Mouse (Mus musculus) lung, embryonic 15.5 days (tissue): ENCODE data around the gene Pvr. TPM values are rescaled to one million over a fixed set of nuclear protein-coding genes. Genes with fewer than 3 reads are reported as not detected.
A peak's percentile ranks its signal among the peaks of the same experiment; 100 is the strongest.

Source experiments
- ATAC-seq: fragments of 200-750 bp; cut with Nextera tagmentation; 2 replicates; pipeline ENCODE4 v1.8.0; 2017; ENCODE audit warnings: moderate number of reproducible peaks, borderline replicate concordance; ENCODE audit not compliant: low FRiP score, low TSS enrichment; ENCODE audit errors: extremely low read depth
- H3K27ac ChIP-seq: fragments of 300-500 bp; sonication (generic); 2 replicates; pipeline ENCODE4 v1.5.1; 2015; ENCODE audit warnings: moderate library complexity, mild to moderate bottlenecking, inconsistent platforms
- H3K27me3 ChIP-seq: fragments of 300-500 bp; sonication (generic); 2 replicates; pipeline ENCODE4 v1.6.1; 2015; ENCODE audit warnings: inconsistent platforms
- H3K36me3 ChIP-seq: fragments of 300-500 bp; sonication (generic); 2 replicates; pipeline ENCODE4 v1.6.1; 2015; ENCODE audit warnings: inconsistent platforms
- H3K4me1 ChIP-seq: fragments of 300-500 bp; sonication (generic); 2 replicates; pipeline ENCODE4 v1.6.1; 2015; ENCODE audit warnings: inconsistent platforms
- H3K4me2 ChIP-seq: fragments of 300-500 bp; sonication (generic); 2 replicates; pipeline ENCODE4 v1.6.1; 2015; ENCODE audit warnings: inconsistent platforms, mild to moderate bottlenecking, moderate library complexity
- H3K4me3 ChIP-seq: fragments of 300-500 bp; sonication (generic); 2 replicates; pipeline ENCODE4 v1.5.1; 2015; ENCODE audit warnings: mild to moderate bottlenecking, inconsistent platforms
- H3K9ac ChIP-seq: fragments of 300-500 bp; sonication (generic); 2 replicates; pipeline ENCODE4 v1.6.1; 2015; ENCODE audit warnings: inconsistent platforms
- H3K9me3 ChIP-seq: fragments of 300-500 bp; sonication (generic); 2 replicates; pipeline ENCODE4 v1.6.1; 2016; ENCODE audit warnings: inconsistent platforms
- WGBS: fragments of 180-500 bp; shearing (Covaris S2); methylation state at CpG from one replicate; pipeline ENCODE4 v1.1.7; 2015; 5-methylcytosine and 5-hydroxymethylcytosine counted together
- polyA plus RNA-seq: library from polyadenylated mRNA; unstranded; fragments of >200 nt; fragmentation: Nextera tagmentation; extraction: Ambion mirVana; gene quantifications from 2 replicates; pipeline ENCODE4 v1.2.1, GENCODE M21; 2015

Gene Pvr
- polyA plus RNA-seq, 1 experiment from 2014 or later = 22.5 TPM

GRCm38 (mm10) chr7:19910421-19911291 is 10.3 kb downstream of the Pvr start:
- Histone ChIP-seq H3K4me1 (no peaks in the 10 kb centered on the region), H3K4me3 (no peak overlapping the region), H3K9ac (no peak overlapping the region), H3K36me3 (peaks cover 69% of the 10 kb centered on the region), H3K9me3 (no peaks in the 10 kb centered on the region), H3K27ac (no peak overlapping the region), H3K4me2 (no peak overlapping the region), H3K27me3 (no peaks in the 10 kb centered on the region)
- peak; percentile 66; the same call in 1 of the 2 replicates for ATAC-seq
- 50% methylated on average over 21 of the region's 21 CpGs for WGBS

- Histone ChIP-seq H3K27me3 (no peaks in the 10 kb centered on the region), H3K36me3 (no peaks in the 10 kb centered on the region), H3K27ac (no peak overlapping the region), H3K4me3 (no peak overlapping the region), H3K9me3 (no peaks in the 10 kb centered on the region), H3K4me2 (no peak overlapping the region), H3K9ac (no peak overlapping the region), H3K4me1 (no peaks in the 10 kb centered on the region)
- WGBS = 48% methylated on average over 8 of the region's 8 CpGs
- no peak for ATAC-seq
Observed at GRCm38 (mm10) chr7:19889881-19890280, 31.1 kb downstream of the Pvr start.

GRCm38 (mm10) chr7:19887849-19888248 is 33.1 kb downstream of the Pvr start, which contains the start of gene Ceacam19:
Ceacam19 (minus strand) TSS chr7:19887965.
- no peaks in the 10 kb centered on the region for H3K9me3 ChIP-seq
- no peaks in the 10 kb centered on the region for H3K4me1 ChIP-seq
- H3K27ac ChIP-seq = no peak within 1 kb of the TSS
- ATAC-seq = no peak
- no peak within 1 kb of the TSS for H3K4me2 ChIP-seq
- H3K9ac ChIP-seq = no peak within 1 kb of the TSS
- H3K27me3 ChIP-seq = no peaks in the 10 kb centered on the region
- no peaks in the 10 kb centered on the region for H3K36me3 ChIP-seq
- 54% methylated on average over 7 of the region's 7 CpGs for WGBS
- H3K4me3 ChIP-seq = no peak within 1 kb of the TSS

DNA sequence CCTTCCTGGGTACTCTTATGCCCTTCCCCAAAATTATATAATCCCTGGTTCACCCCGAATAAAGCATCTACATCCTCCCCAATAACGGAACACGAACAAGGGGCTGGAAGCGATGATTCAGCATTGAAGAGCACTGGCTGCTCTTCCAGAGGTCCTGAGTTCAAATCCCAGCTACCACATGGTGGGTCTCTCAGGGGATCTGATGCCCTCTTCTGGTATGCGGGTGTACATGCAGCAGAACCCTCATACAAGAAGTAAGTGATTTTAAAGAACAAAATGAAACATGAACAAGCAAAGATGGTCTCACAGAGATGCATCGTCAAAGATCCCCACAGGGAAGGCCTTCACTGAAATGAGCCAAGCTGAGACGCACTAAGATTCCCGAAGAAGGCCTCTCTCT is 40.2 kb downstream of the Pvr start:
- Histone ChIP-seq H3K36me3 (no peaks in the 10 kb centered on the region), H3K4me3 (no peak overlapping the region), H3K4me2 (no peak overlapping the region), H3K9ac (no peak overlapping the region), H3K9me3 (no peaks in the 10 kb centered on the region), H3K4me1 (peaks cover 5% of the 10 kb centered on the region; the same call in 1 of the 2 replicates), H3K27ac (no peak overlapping the region), H3K27me3 (no peaks in the 10 kb centered on the region)
- ATAC-seq = no peak
- WGBS = 74% methylated on average over 8 of the region's 8 CpGs

DNA sequence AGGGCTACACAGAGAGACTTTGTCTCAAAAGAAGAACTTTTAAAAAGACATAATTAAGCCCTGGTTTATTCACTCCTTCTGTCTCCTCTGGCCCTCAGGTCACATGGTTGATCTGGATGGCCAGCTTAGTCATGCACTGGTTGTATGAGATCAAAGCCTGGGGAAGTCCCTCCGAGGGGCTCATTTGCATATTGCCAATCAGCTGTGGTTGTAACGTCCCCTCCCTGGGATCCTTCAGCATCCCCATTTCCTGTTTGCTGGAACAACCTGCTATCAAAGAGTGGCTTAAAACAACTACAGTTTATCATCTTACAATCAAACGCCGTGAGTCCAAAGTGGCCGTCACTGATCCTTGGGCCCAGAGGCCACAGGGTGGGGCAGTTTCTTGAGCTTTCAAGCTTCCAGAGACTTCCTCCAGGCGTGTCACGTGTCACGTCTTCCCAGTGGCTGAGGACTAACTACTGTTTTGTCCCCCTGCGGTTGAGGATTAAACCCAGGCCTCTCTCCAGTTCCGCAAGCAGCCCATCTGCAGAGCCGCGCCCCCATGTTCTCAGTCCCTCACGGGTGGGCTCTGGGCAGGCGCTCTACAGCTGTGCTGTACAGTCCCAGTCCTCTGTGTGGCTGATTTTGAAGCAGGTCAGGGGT is 44.1 kb downstream of the Pvr start:
- H3K9ac ChIP-seq = no peak overlapping the region
- no peaks in the 10 kb centered on the region for H3K9me3 ChIP-seq
- no peaks in the 10 kb centered on the region for H3K36me3 ChIP-seq
- H3K4me3 ChIP-seq = no peak overlapping the region
- 40% methylated on average over 14 of the region's 14 CpGs for WGBS
- H3K27ac ChIP-seq = no peak overlapping the region
- ATAC-seq = peak; percentile 60; the same call in 1 of the 2 replicates
- peaks cover 5% of the 10 kb centered on the region; the same call in 1 of the 2 replicates for H3K4me1 ChIP-seq
- no peaks in the 10 kb centered on the region for H3K27me3 ChIP-seq
- no peak overlapping the region for H3K4me2 ChIP-seq

- peak; percentile 19; the same call in 1 of the 2 replicates for ATAC-seq
- no peak overlapping the region for H3K9ac ChIP-seq
Observed at GRCm38 (mm10) chr7:19875948-19876682, 44.8 kb downstream of the Pvr start.

GRCm38 (mm10) chr7:19871943-19872601 is 48.9 kb downstream of the Pvr start:
- no peaks in the 10 kb centered on the region for H3K9me3 ChIP-seq
- no peak overlapping the region for H3K9ac ChIP-seq
- no peak overlapping the region for H3K4me3 ChIP-seq
- 0 out of 2 replicates have a peak, but pooled peaks have one; percentile 6 for ATAC-seq
- H3K4me1 ChIP-seq = peaks cover 13% of the 10 kb centered on the region
- no peaks in the 10 kb centered on the region for H3K36me3 ChIP-seq
- peak overlapping the region; percentile 15; the same call in 1 of the 2 replicates for H3K27ac ChIP-seq
- H3K27me3 ChIP-seq = no peaks in the 10 kb centered on the region
- WGBS = 33% methylated on average over 5 of the region's 5 CpGs
- H3K4me2 ChIP-seq = no peak overlapping the region

More at GRCm38 (mm10) chr7:19875948-19876682, 44.8 kb downstream of the Pvr start:
- Histone ChIP-seq H3K36me3 (no peaks in the 10 kb centered on the region), H3K4me1 (peaks cover 11% of the 10 kb centered on the region), H3K9me3 (no peaks in the 10 kb centered on the region), H3K4me3 (no peak overlapping the region), H3K27ac (no peak overlapping the region), H3K27me3 (no peaks in the 10 kb centered on the region), H3K4me2 (no peak overlapping the region)
- WGBS = 37% methylated on average over 13 of the region's 13 CpGs

GRCm38 (mm10) chr7:19871137-19871621 is 49.8 kb downstream of the Pvr start:
- peaks cover 10% of the 10 kb centered on the region for H3K4me1 ChIP-seq
- H3K9me3 ChIP-seq = no peaks in the 10 kb centered on the region
- no peaks in the 10 kb centered on the region for H3K27me3 ChIP-seq
- no peak overlapping the region for H3K4me3 ChIP-seq
- 45% methylated on average over 10 of the region's 10 CpGs for WGBS
- 0 out of 2 replicates have a peak overlapping the region, but pooled peaks have one; percentile 10 for H3K4me2 ChIP-seq
- ATAC-seq = no peak
- no peak overlapping the region for H3K9ac ChIP-seq
- H3K36me3 ChIP-seq = no peaks in the 10 kb centered on the region
- H3K27ac ChIP-seq = peak overlapping the region; percentile 19; the same call in 1 of the 2 replicates

DNA sequence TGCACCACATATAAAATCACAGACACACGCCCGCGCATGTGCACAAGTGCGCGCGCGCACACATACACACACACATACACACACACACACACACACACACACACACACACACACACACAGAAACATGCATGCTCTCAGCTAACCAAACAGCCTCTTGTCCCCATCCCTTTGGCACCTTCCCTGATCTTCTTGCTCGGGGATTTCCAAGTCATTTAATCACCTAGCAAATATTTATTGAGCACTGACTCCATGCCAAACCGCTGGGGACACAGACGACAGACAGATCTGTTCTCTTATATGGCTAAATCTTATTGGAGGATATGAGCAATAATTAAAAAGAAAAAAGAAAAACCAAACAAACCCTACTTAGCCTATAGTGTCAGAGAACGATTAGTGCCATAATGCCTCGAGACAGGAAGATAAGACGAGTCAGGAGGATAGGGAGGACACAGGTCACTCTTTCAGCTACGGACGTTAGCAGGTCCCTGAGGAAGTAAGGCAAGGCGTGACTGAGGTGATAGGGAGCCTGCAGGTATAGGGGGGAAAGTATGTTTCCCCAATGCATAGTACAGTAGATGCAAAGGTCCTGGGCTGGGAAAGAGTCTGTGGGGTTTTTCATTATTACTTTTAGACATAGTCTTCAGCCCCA is 53.1 kb downstream of the Pvr start:
- peaks cover 8% of the 10 kb centered on the region for H3K4me1 ChIP-seq
- no peaks in the 10 kb centered on the region for H3K9me3 ChIP-seq
- H3K4me3 ChIP-seq = no peak overlapping the region
- H3K27ac ChIP-seq = no peak overlapping the region
- H3K36me3 ChIP-seq = no peaks in the 10 kb centered on the region
- no peaks in the 10 kb centered on the region for H3K27me3 ChIP-seq
- no peak for ATAC-seq
- 69% methylated on average over 16 of the region's 16 CpGs for WGBS
- no peak overlapping the region for H3K9ac ChIP-seq
- H3K4me2 ChIP-seq = no peak overlapping the region

DNA sequence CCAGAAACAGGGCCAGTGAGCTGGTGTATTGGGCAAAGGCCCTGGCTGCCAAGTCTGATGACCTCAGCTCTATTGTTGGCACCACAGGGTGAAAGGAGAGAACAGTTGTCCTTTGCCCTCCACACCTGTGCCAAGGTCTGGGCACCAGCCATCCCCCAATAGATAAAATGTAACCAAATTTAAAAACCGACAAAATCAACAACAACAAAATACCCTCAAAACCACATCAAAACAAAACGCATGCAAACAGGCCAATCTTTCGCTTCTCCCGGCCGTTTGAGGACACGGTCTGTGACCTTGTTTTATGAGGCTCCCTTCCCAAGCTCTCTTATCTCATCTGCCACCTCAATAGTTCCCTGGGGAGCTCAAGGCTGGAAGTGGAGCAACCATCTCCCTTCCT is 54.5 kb downstream of the Pvr start:
- Histone ChIP-seq H3K36me3 (no peaks in the 10 kb centered on the region), H3K27ac (no peak overlapping the region), H3K4me1 (peaks cover 6% of the 10 kb centered on the region), H3K9me3 (no peaks in the 10 kb centered on the region), H3K4me2 (no peak overlapping the region), H3K4me3 (no peak overlapping the region), H3K9ac (no peak overlapping the region), H3K27me3 (no peaks in the 10 kb centered on the region)
- 77% methylated on average over 6 of the region's 6 CpGs for WGBS
- ATAC-seq = no peak
